Mouse (Mus musculus) right cerebral cortex, postnatal 25 days (tissue): Measurements from ENCODE around the gene Pde4c.

ENCODE experiments used
- DNase-seq: peaks from one replicate; pipeline ENCODE4 v3.0.0; 2022

Pde4c gene

GRCm38 (mm10) chr8:70698310-70699109 lies 25.0 kb upstream of the Pde4c start, which contains the start of gene Jund:
Jund (plus strand) TSS chr8:70698949.
- peak; percentile 99 for DNase-seq

DNA sequence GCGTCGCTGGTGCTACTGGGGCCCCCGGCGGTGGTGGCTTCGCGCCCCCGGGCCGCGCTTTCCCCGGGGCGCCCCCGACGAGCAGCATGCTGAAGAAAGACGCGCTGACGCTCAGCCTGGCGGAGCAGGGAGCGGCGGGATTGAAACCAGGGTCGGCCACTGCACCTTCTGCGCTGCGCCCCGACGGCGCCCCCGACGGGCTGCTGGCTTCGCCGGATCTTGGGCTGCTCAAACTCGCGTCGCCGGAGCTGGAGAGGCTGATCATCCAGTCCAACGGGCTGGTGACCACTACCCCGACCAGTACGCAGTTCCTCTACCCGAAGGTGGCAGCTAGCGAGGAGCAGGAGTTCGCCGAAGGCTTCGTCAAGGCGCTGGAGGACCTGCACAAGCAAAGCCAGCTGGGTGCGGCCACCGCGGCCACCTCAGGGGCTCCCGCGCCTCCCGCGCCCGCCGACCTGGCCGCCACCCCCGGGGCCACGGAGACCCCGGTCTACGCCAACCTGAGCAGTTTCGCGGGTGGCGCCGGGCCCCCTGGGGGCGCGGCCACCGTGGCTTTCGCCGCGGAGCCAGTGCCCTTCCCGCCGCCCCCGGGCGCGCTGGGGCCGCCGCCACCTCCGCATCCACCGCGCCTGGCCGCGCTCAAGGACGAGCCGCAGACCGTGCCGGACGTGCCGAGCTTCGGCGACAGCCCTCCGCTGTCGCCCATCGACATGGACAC lies 24.2 kb upstream of the Pde4c start:
- DNase-seq: peak; percentile 59

GRCm38 (mm10) chr8:70699834-70700554 lies 23.5 kb upstream of the Pde4c start:
- peak; percentile 81 for DNase-seq

GRCm38 (mm10) chr8:70700555-70700922 lies 23.0 kb upstream of the Pde4c start:
- peak; percentile 86 for DNase-seq

GRCm38 (mm10) chr8:70701048-70701981 lies 22.2 kb upstream of the Pde4c start:
- no peak for DNase-seq

- DNase-seq: no peak
Measured at GRCm38 (mm10) chr8:70701982-70702841, 21.3 kb upstream of the Pde4c start.

- DNase-seq: no peak
Measured at GRCm38 (mm10) chr8:70702842-70703182, 20.7 kb upstream of the Pde4c start.

DNA sequence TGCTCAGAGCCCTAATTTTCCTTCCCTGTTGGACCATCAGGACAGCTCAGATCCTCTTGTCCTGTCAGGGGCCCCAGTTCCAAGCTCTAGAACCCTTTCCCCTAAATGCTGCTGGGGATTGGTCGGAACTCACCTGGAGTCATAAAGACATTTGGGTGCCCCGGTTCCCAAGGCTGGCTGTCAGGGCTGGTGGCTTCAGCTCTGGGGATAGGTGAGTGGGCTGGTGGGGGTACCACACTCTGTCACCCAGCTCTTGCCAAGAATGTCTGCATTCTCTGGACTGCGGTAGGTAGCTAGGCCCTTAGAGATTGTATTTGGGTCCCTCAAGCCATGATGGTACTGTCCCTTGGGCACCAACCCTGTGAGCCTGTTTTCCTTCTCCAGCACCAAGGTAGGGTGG lies 20.2 kb upstream of the Pde4c start, which contains the start of gene Iqcn:
TSS of gene Iqcn (plus strand) at position 171 of the 400 bp plus-strand sequence.
- no peak for DNase-seq

DNA sequence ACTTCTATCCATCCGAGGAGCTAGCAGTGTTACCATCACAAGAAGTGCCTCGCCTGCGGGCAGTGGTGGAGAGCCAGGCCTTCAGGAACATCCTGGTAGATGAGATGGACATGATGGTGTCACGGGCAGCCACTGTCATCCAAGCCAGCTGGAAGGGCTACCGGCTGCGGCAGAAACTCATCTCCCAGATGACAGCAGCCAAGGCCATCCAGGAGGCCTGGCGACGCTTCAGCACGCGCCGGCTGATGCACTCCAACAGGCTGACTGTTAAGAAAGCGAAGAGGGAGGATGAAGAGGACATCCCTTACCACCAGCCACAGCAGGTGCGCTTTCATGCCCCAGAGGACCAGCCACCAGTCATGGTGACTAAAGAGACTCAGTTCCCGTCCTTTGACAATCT lies 15.2 kb upstream of the Pde4c start:
- DNase-seq: no peak

GRCm38 (mm10) chr8:70709794-70710193 lies 13.7 kb upstream of the Pde4c start:
- DNase-seq: no peak

DNA sequence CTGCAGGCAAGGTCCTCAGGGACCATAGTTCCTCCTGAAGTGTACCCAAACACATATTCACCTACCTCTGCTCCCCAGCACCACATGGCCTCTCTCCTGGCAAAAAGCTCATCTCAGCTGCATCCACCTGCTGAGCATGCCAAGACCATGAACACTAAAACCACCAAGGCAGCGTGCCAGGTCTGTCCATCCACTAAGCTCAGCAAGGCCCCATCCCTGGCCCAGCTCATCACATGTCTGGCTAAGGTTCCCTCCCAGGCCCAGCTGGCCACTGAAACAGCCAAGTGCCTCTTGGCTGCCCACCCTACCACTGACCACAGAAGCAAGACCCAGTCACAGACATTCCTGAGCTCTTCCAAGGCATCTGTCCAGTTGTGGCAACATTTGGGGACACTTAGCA lies 13.2 kb upstream of the Pde4c start:
- no peak for DNase-seq

DNA sequence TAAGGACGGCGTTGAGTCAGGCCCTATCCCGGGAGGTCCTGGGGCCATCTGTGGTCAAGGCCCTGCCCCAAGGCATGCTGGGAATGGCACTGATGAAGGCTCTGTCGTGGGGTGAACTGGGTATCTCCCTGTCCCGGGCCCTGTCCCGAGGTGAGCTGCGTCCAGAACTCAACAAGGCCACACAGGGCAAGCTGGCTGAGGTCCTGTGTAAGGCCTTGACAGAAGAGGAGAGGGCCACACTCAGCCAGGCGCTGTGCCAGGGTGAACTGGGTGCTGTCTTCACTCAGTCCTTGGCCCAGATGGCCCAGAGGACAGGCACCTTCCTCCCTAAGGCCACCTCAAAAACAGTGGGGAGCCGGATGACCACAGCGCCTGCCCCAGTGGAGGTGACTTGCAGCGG lies 12.5 kb upstream of the Pde4c start:
- DNase-seq: no peak

DNA sequence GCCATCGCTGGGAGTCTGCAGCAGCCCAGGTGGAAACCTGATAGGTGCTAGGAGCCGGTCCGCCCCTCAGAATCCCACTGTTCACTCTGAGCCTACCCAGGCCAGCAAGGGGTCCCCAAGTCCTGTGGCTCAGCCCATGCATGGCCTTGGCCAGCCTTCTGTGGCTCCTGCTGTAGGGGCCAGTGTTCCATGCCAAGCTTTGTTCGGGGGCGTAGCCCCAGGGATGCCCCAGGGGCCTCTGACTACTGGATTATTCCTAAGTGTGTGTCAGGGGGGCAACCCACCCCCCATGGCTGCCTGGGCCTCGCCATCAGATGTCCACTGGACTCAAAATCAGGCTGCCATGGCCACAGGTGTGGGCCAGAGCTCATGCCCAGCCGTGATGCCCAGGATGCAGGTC lies 9.5 kb upstream of the Pde4c start:
- no peak for DNase-seq

DNA sequence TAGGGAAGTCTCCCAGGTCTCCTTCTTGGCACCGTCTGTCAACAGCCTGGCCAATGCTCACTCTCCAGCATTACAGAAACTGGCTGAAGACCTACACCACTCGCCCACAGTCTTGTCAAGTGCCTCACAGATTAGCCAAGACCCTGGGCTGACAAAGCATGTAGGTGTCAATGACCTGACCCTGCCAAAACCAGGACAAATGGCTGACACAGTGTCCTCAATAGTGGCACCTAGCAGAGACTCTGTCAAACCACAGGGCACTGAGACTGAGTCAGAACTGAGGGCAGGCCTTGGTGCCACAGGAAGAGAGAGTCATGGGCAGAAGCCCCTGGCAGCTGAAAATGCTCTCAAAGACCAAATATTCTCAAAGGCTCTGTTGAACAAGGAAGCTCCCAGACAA lies 8.4 kb upstream of the Pde4c start:
- no peak for DNase-seq

DNA sequence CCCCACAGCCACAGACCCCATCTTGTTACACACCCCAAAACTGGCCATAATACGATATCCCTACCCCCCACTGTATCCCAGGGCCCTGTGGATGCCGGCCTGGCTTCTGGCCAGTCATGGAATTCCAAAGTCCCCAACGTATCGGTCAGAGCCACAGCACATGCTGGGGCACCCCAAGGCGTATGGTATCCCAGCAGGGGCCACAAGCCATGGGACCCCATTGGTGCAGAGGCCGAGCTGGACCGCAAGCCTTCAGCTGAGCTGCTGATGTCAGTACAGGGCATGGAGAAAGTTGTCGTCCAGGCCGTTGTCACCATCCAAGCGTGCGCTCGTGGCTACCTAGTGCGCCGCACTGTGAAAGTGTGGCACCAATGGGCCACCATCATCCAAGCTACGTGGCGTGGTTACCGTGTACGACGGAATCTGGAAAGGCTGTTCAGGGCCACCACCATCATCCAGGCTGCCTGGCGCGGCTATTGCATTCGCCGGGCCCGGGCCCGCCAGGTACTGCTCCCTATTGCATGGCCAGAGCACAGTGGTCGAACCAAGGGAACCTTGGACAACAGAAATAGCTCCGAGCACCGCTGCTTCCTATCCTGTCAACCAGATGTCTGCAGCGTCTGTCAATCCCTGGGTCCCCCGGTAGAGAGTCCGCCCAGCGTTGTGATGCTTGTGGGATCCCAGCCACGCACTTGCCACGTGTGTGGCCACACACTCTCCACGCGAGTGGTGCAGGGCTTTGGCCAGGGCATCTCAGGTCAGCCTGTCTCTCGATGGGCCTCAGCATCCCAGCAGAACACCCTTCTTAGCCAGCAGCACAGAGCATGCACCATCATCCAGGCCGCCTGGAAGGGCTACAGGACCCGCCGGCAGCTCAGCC lies 6.8 kb upstream of the Pde4c start:
- no peak for DNase-seq

DNA sequence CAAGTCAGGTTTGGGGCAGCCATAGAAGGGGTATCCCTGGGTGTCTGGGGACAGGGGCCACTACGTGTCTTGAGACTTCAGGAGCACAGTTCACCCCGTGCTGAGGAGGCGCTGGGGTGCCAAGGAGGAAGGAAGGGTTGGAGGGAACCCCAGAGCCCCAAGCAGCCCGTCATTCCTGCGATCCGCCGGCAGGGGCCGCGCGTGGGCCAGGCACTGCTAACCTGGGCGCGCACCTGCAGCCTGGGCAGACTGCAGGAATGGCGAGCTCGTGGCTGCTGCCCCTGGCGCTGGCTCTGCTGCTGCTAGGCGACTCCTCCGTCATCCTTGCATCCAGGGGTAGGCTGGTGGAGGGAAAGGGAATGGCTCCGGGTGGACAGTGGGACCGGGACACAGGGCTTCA lies 5.2 kb upstream of the Pde4c start, which contains the start of gene Gm3336:
TSS of gene Gm3336 (plus strand) at position 247 of the 400 bp plus-strand sequence.
- DNase-seq: peak; percentile 66

GRCm38 (mm10) chr8:70719796-70720270 lies 3.7 kb upstream of the Pde4c start:
- DNase-seq: no peak

- peak; percentile 62 for DNase-seq
Measured at GRCm38 (mm10) chr8:70720739-70721138, 2.8 kb upstream of the Pde4c start.

GRCm38 (mm10) chr8:70721601-70722000 lies 1.9 kb upstream of the Pde4c start:
- no peak for DNase-seq

DNA sequence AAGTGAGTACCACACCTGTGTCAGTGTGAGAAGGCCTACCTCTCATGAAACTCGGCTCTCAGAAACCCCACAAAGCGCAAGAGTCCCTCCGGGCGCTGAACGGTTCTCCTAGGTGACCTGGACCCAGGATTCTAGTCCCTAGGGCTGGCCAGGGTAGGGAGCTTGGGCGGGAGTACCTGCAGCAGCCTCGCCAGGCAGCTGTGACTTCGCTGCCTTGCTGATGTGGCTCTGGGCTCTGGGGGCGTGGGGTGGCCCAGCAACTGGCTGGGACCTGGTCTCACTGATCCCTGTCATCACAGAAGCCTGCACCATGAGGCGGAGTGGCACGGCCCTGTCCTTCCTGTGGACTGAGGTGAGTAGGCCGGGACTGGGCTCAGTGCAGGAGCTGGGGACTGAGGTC lies 696 bp downstream of the Pde4c start:
- no peak for DNase-seq
